Mouse (Mus musculus): ENCODE results near the gene Sde2.

- no peak for TF ChIP-seq EP300 (optimal IDR thresholded peaks at IDR 0.05)
- TF ChIP-seq CTCF (IDR thresholded peaks at IDR 0.05; ENCODE audit: low read depth) = no peak
Observed at GRCm38 (mm10) chr1:180860030-180860429, 9.1 kb downstream of the Sde2 start.
